Mouse (Mus musculus) heart, postnatal 0 days (tissue): Measurements from ENCODE around the gene Atp6v1f. TPM values are rescaled to one million over a fixed set of nuclear protein-coding genes. Genes with fewer than 3 reads are reported as not detected.

Experiments
- ATAC-seq: fragments of 200-750 bp; cut with Nextera tagmentation; 2 replicates; pipeline ENCODE4 v1.8.0; 2017; ENCODE audit warnings: low read depth, moderate number of reproducible peaks, moderate library complexity; ENCODE audit not compliant: insufficient read depth
- DNase-seq: peaks from one replicate; pipeline ENCODE4 v3.0.0-alpha.2; 2016; ENCODE audit warnings: low spot score
- H3K27ac ChIP-seq: fragments of 300-500 bp; sonication (generic); 2 replicates; pipeline ENCODE4 v1.5.1; 2014; ENCODE audit warnings: low read depth, mild to moderate bottlenecking
- H3K27me3 ChIP-seq: fragments of 300-500 bp; sonication (generic); 2 replicates; pipeline ENCODE4 v1.6.1; 2014; ENCODE audit warnings: low read length, mixed read lengths; ENCODE audit not compliant: control insufficient read depth, insufficient read depth
- H3K36me3 ChIP-seq: fragments of 300-500 bp; sonication (generic); replicated peaks from 2 replicates; pipeline ENCODE4 v1.6.1; 2014; ENCODE audit warnings: low read length, mixed read lengths; ENCODE audit not compliant: control insufficient read depth, insufficient read depth
- H3K4me1 ChIP-seq: fragments of 300-500 bp; sonication (generic); 2 replicates; pipeline ENCODE4 v1.6.1; 2014; ENCODE audit warnings: antibody characterized with exemption; ENCODE audit not compliant: control insufficient read depth, insufficient read depth
- H3K4me2 ChIP-seq: fragments of 300-500 bp; sonication (generic); 2 replicates; pipeline ENCODE4 v1.6.1; 2014; ENCODE audit warnings: low read depth, mild to moderate bottlenecking, low read length, moderate library complexity
- H3K4me3 ChIP-seq: fragments of 300-500 bp; sonication (generic); 2 replicates; pipeline ENCODE4 v1.5.1; 2014; ENCODE audit warnings: low read depth, low read length
- H3K9ac ChIP-seq: fragments of 300-500 bp; sonication (generic); replicated peaks from 2 replicates; pipeline ENCODE4 v1.6.1; 2014; ENCODE audit warnings: low read depth, low read length, mixed read lengths
- H3K9me3 ChIP-seq: fragments of 300-500 bp; sonication (generic); replicated peaks from 2 replicates; pipeline ENCODE4 v1.6.1; 2016; ENCODE audit warnings: low read length; ENCODE audit not compliant: control insufficient read depth
- CTCF ChIP-seq: IDR thresholded peaks from 2 replicates; pipeline ENCODE4 v1.5.1; 2016; ENCODE audit warnings: antibody characterized with exemption, control low read depth, low read depth
- EP300 ChIP-seq: IDR thresholded peaks from 2 replicates; pipeline ENCODE4 v1.6.1; 2016; ENCODE audit warnings: antibody characterized with exemption, low read depth
- WGBS: fragments of 180-500 bp; shearing (Covaris S2); extraction: QIAGEN DNeasy Blood & Tissue Kit; methylation state at CpG from one replicate; pipeline ENCODE4 v1.1.7; 2014; 5-methylcytosine and 5-hydroxymethylcytosine counted together
- polyA plus RNA-seq: library from polyadenylated mRNA; unstranded; fragments of >200 nt; fragmentation: Nextera tagmentation; extraction: Ambion mirVana; gene quantifications from 2 replicates; pipeline ENCODE4 v1.2.1, GENCODE M21; 2015
- total RNA-seq: library from RNA; depleted of rRNA; stranded (reverse); fragments of >200 nt; gene quantifications from 2 replicates; pipeline ENCODE4 v1.2.3, GENCODE M21; 2014; ENCODE audit warnings: low replicate concordance

Gene Atp6v1f
- total and polyA plus RNA-seq, 2 experiments from 2014 or later = 228 to 247 TPM

- WGBS = 89% methylated on average over 6 of the region's 6 CpGs
- H3K9me3 ChIP-seq = no peaks in the 10 kb centered on the region
- H3K9ac ChIP-seq = no peak overlapping the region
- no peak overlapping the region for H3K4me2 ChIP-seq
- H3K36me3 ChIP-seq = peaks cover 74% of the 10 kb centered on the region
- no peak overlapping the region for H3K4me3 ChIP-seq
- no peaks in the 10 kb centered on the region for H3K27me3 ChIP-seq
- TF ChIP-seq CTCF (no peak), EP300 (no peak)
- no peak for ATAC-seq
- H3K27ac ChIP-seq = no peak overlapping the region
- peaks cover 19% of the 10 kb centered on the region for H3K4me1 ChIP-seq
- DNase-seq = no peak
Measured at GRCm38 (mm10) chr6:29439789-29440188, 27.7 kb upstream of the Atp6v1f start.

GRCm38 (mm10) chr6:29444773-29445172, 22.7 kb upstream of the Atp6v1f start:
- peak; percentile 43; the same call in 1 of the 2 replicates for ATAC-seq

GRCm38 (mm10) chr6:29445354-29445753, 22.2 kb upstream of the Atp6v1f start:
- DNase-seq = no peak
- ATAC-seq = no peak; the same call in 1 of the 2 replicates
- Histone ChIP-seq H3K4me1 (no peaks in the 10 kb centered on the region), H3K27me3 (no peaks in the 10 kb centered on the region), H3K4me3 (no peak overlapping the region), H3K9ac (no peak overlapping the region), H3K36me3 (peaks cover 99% of the 10 kb centered on the region), H3K4me2 (no peak overlapping the region), H3K9me3 (no peaks in the 10 kb centered on the region), H3K27ac (no peak overlapping the region)
- TF ChIP-seq EP300 (no peak), CTCF (no peak)
- 79% methylated on average over 7 of the region's 7 CpGs for WGBS

More at GRCm38 (mm10) chr6:29444773-29445172, 22.7 kb upstream of the Atp6v1f start:
- WGBS = 57% methylated on average over 11 of the region's 11 CpGs
- Histone ChIP-seq H3K4me3 (no peak overlapping the region), H3K4me2 (no peak overlapping the region), H3K4me1 (no peaks in the 10 kb centered on the region), H3K36me3 (peaks cover 99% of the 10 kb centered on the region), H3K27ac (no peak overlapping the region), H3K9ac (no peak overlapping the region), H3K27me3 (no peaks in the 10 kb centered on the region), H3K9me3 (no peaks in the 10 kb centered on the region)
- peak; percentile 70 for TF ChIP-seq CTCF
- TF ChIP-seq EP300 = no peak
- peak; percentile 30 for DNase-seq

GRCm38 (mm10) chr6:29449858-29450257, 17.7 kb upstream of the Atp6v1f start:
- Histone ChIP-seq H3K27me3 (no peaks in the 10 kb centered on the region), H3K4me1 (no peaks in the 10 kb centered on the region), H3K27ac (no peak overlapping the region), H3K36me3 (peaks cover 99% of the 10 kb centered on the region), H3K9me3 (no peaks in the 10 kb centered on the region), H3K9ac (no peak overlapping the region), H3K4me3 (no peak overlapping the region), H3K4me2 (no peak overlapping the region)
- 33% methylated on average over 4 of the region's 4 CpGs for WGBS
- TF ChIP-seq EP300 (no peak), CTCF (no peak)
- no peak for ATAC-seq
- no peak for DNase-seq

- Histone ChIP-seq H3K36me3 (peaks cover 99% of the 10 kb centered on the region), H3K4me2 (no peak overlapping the region), H3K4me3 (no peak overlapping the region), H3K9me3 (no peaks in the 10 kb centered on the region), H3K27ac (no peak overlapping the region), H3K4me1 (no peaks in the 10 kb centered on the region), H3K27me3 (no peaks in the 10 kb centered on the region), H3K9ac (no peak overlapping the region)
- TF ChIP-seq CTCF (no peak), EP300 (no peak)
- WGBS = 88% methylated on average over 6 of the region's 6 CpGs
- ATAC-seq = no peak
- DNase-seq = no peak
Measured at GRCm38 (mm10) chr6:29450667-29451066, 16.9 kb upstream of the Atp6v1f start.

- TF ChIP-seq CTCF (no peak), EP300 (no peak)
- ATAC-seq (no peak), DNase-seq (no peak)
- Histone ChIP-seq H3K27ac (no peak overlapping the region), H3K9ac (no peak overlapping the region), H3K36me3 (peaks cover 48% of the 10 kb centered on the region), H3K4me3 (no peak overlapping the region), H3K4me2 (no peak overlapping the region), H3K9me3 (no peaks in the 10 kb centered on the region), H3K27me3 (no peaks in the 10 kb centered on the region), H3K4me1 (no peaks in the 10 kb centered on the region)
- 58% methylated on average over 7 of the region's 7 CpGs for WGBS
Measured at GRCm38 (mm10) chr6:29461502-29461901, 6.0 kb upstream of the Atp6v1f start.
